Mouse (Mus musculus) liver, embryonic 11.5 days (tissue): ENCODE results near the gene Eif5a2. TPM values are rescaled to one million over a fixed set of nuclear protein-coding genes. Genes with fewer than 3 reads are reported as not detected.
"Not testable (repeated sequence)": the region's sequence is repeated elsewhere in the genome, so short reads cannot be mapped to it uniquely, and the experiment has no call there.

ENCODE experiments used
- ATAC-seq: fragments of 200-750 bp; cut with Nextera tagmentation; replicated peaks from 2 replicates; pipeline ENCODE4 v1.8.0; 2017; ENCODE audit warnings: moderate number of reproducible peaks, mild to moderate bottlenecking, moderate TSS enrichment, moderate library complexity; ENCODE audit not compliant: low FRiP score
- DNase-seq: peaks from one replicate; pipeline ENCODE4 v3.0.0-alpha.2; 2017; ENCODE audit warnings: low spot score
- H3K27ac ChIP-seq: fragments of 300-500 bp; sonication (generic); 2 replicates; pipeline ENCODE4 v1.5.1; 2014; ENCODE audit warnings: mild to moderate bottlenecking, low read depth, low read length, control low read depth
- H3K27me3 ChIP-seq: fragments of 300-500 bp; sonication (generic); replicated peaks from 2 replicates; pipeline ENCODE4 v1.6.1; 2014; ENCODE audit warnings: low read length, mixed read lengths; ENCODE audit not compliant: control insufficient read depth, insufficient read depth
- H3K36me3 ChIP-seq: fragments of 300-500 bp; sonication (generic); 2 replicates; pipeline ENCODE4 v1.6.1; 2014; ENCODE audit warnings: mild to moderate bottlenecking, low read length, moderate library complexity, mixed read lengths; ENCODE audit not compliant: control insufficient read depth, insufficient read depth
- H3K4me1 ChIP-seq: fragments of 300-500 bp; sonication (generic); replicated peaks from 2 replicates; pipeline ENCODE4 v1.6.1; 2014; ENCODE audit warnings: low read length, mixed read lengths; ENCODE audit not compliant: control insufficient read depth, insufficient read depth
- H3K4me2 ChIP-seq: fragments of 300-500 bp; sonication (generic); 2 replicates; pipeline ENCODE4 v1.6.1; 2014; ENCODE audit warnings: mild to moderate bottlenecking, control low read depth, moderate library complexity
- H3K4me3 ChIP-seq: fragments of 300-500 bp; sonication (generic); 2 replicates; pipeline ENCODE4 v1.5.1; 2014; ENCODE audit warnings: low read depth, low read length, control low read depth
- H3K9ac ChIP-seq: fragments of 300-500 bp; sonication (generic); 2 replicates; pipeline ENCODE4 v1.6.1; 2014; ENCODE audit warnings: low read depth, low read length, control low read depth
- H3K9me3 ChIP-seq: fragments of 300-500 bp; sonication (generic); 2 replicates; pipeline ENCODE4 v1.6.1; 2016; ENCODE audit warnings: low read length, inconsistent platforms, mixed read lengths; ENCODE audit not compliant: control insufficient read depth
- WGBS: fragments of 180-500 bp; shearing (Covaris S2); extraction: QIAGEN DNeasy Blood & Tissue Kit; methylation state at CpG from one replicate; pipeline ENCODE4 v1.1.7; 2014; 5-methylcytosine and 5-hydroxymethylcytosine counted together
- polyA plus RNA-seq: library from polyadenylated mRNA; unstranded; fragments of >200 nt; fragmentation: Nextera tagmentation; extraction: Ambion mirVana; gene quantifications from 2 replicates; pipeline ENCODE4 v1.2.1, GENCODE M21; 2014

Eif5a2 gene
- polyA plus RNA-seq, 1 experiment from 2014 or later: 9.5 TPM

DNA sequence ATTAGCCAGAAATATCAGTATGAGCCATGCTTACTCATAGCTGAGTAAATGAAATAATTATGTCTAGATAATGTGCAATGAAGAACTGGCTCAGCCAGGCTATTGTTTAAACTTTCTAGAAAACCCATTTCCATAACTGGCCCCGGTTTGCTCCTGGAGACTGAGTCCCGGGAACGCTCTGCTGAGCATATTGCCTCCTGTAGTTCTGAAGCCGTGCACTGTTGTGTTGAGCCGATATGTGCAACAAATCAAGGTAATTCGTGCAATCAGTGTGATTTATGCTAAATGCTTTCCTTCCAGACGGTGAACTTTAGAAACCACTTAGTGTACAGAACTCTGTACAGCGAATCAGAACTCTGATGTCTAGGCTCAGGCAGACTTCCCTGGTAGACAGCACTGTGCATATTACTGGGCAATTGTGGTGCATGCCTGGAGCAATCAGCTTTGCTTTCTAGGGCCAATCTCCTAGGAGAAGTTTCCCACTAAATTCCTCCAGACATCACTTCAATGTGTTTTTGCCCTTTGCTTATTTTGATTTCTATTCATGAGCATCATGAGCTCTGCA, 19.8 kb upstream of the Eif5a2 start:
- WGBS: 85% methylated on average over 8 of the region's 8 CpGs
- no peaks in the 10 kb centered on the region for H3K27me3 ChIP-seq
- ATAC-seq: no peak
- no peaks in the 10 kb centered on the region for H3K4me1 ChIP-seq
- no peak overlapping the region for H3K27ac ChIP-seq
- no peaks in the 10 kb centered on the region for H3K36me3 ChIP-seq
- no peak overlapping the region for H3K4me2 ChIP-seq
- no peak overlapping the region for H3K9ac ChIP-seq
- no peak for DNase-seq
- H3K9me3 ChIP-seq: no peaks in the 10 kb centered on the region
- H3K4me3 ChIP-seq: no peak overlapping the region

- no peaks in the 10 kb centered on the region for H3K36me3 ChIP-seq
- H3K4me1 ChIP-seq: no peaks in the 10 kb centered on the region
- H3K9me3 ChIP-seq: no peaks in the 10 kb centered on the region
- no peaks in the 10 kb centered on the region for H3K27me3 ChIP-seq
- DNase-seq (no peak), ATAC-seq (no peak)
- H3K4me3 ChIP-seq: no peak overlapping the region
- no peak overlapping the region for H3K4me2 ChIP-seq
- WGBS: 87% methylated on average over 4 of the region's 4 CpGs
- H3K27ac ChIP-seq: no peak overlapping the region
- no peak overlapping the region for H3K9ac ChIP-seq
These were observed 14.1 kb upstream of the Eif5a2 start for GRCm38 (mm10) chr3:28766935-28767334.

DNA sequence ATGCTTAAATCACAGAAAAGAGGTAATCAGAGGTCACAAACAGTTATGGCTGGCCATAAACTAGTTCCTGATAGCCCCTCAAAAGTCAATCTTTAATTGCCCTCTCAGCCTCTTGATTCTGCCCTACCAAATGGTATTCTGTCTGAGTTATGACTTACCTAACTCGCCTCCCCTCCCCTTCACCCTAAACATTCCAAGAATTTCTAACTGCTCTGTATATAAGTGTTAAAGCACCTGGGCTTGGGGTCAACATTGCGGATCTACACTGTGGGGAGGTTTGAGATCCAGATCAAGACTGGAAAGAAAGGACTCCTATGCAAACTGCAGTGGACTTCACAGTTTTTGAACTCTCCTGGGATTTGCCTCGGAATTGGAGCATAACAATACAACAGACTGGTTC, 12.9 kb upstream of the Eif5a2 start:
- ATAC-seq (no peak), DNase-seq (no peak)
- H3K4me1 ChIP-seq: no peaks in the 10 kb centered on the region
- WGBS: 79% methylated on average over 3 of the region's 3 CpGs
- H3K9me3 ChIP-seq: no peaks in the 10 kb centered on the region
- H3K36me3 ChIP-seq: no peaks in the 10 kb centered on the region
- no peak overlapping the region for H3K4me2 ChIP-seq
- H3K9ac ChIP-seq: no peak overlapping the region
- H3K27ac ChIP-seq: no peak overlapping the region
- no peak overlapping the region for H3K4me3 ChIP-seq
- H3K27me3 ChIP-seq: no peaks in the 10 kb centered on the region

GRCm38 (mm10) chr3:28772919-28773318, 8.2 kb upstream of the Eif5a2 start:
- not testable (repeated sequence) for H3K36me3 ChIP-seq, H3K4me2 ChIP-seq, ATAC-seq, DNase-seq, H3K27me3 ChIP-seq, H3K9me3 ChIP-seq, H3K4me3 ChIP-seq, H3K9ac ChIP-seq, H3K27ac ChIP-seq
- peaks cover 26% of the 10 kb centered on the region for H3K4me1 ChIP-seq
- 61% methylated on average over 4 of the region's 4 CpGs for WGBS

DNA sequence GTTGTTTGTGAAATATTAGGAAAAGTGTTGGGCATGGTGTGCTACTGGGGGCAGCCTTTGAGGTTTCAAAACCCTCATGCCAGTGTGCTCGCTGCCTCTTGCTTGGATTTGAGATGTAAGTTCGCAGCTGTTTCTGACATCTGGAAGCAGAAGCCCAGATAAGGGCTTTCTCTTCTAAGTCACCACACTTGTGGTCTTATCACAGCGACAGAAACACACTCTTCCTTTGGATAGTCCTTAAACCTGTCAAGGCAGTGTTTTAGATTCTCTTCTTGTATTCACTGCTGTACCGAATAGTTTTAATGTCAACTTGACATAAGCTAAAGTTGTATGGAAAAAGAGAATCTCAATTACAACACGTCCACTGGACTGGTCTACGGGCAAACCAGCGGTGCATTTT, 5.7 kb upstream of the Eif5a2 start:
- Histone ChIP-seq H3K4me3 (peak overlapping the region; percentile 26; the same call in 1 of the 2 replicates), H3K4me1 (peaks cover 26% of the 10 kb centered on the region), H3K9ac (peak overlapping the region; percentile 47), H3K27me3 (no peaks in the 10 kb centered on the region), H3K4me2 (peak overlapping the region; percentile 68), H3K27ac (peak overlapping the region; percentile 98), H3K36me3 (no peaks in the 10 kb centered on the region), H3K9me3 (no peaks in the 10 kb centered on the region)
- DNase-seq (no peak), ATAC-seq (peak; percentile 78)
- 45% methylated on average over 7 of the region's 7 CpGs for WGBS

GRCm38 (mm10) chr3:28775958-28776357, 5.1 kb upstream of the Eif5a2 start:
- DNase-seq: no peak
- H3K4me2 ChIP-seq: peak overlapping the region; percentile 68
- WGBS: 38% methylated on average over 1 of the region's 1 CpGs
- H3K4me1 ChIP-seq: peaks cover 28% of the 10 kb centered on the region
- peak overlapping the region; percentile 26; the same call in 1 of the 2 replicates for H3K4me3 ChIP-seq
- H3K27ac ChIP-seq: peak overlapping the region; percentile 98
- no peaks in the 10 kb centered on the region for H3K27me3 ChIP-seq
- H3K36me3 ChIP-seq: no peaks in the 10 kb centered on the region
- peak overlapping the region; percentile 47 for H3K9ac ChIP-seq
- ATAC-seq: peak; percentile 91
- H3K9me3 ChIP-seq: no peaks in the 10 kb centered on the region

DNA sequence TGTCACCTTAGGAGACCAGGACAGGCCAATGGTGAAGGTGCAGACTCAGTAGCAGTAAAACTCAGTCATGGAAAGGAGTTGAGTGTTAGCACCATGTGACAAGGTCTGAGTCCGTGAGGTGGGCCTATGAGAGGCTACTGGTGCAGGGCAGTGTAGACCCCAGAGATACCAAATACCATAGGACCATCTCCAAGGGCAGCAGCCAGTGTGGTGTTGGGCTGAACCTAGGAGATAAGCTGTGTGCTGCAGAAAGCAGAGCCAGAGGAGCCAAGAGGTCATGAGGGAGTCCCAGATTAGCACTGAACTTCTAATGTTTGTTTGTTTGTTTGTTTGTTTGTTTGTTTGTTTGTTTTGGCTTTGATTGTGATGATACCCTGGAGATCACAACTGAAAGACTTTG, 4.6 kb upstream of the Eif5a2 start:
- peak overlapping the region; percentile 98 for H3K27ac ChIP-seq
- H3K4me1 ChIP-seq: peaks cover 28% of the 10 kb centered on the region
- no peaks in the 10 kb centered on the region for H3K9me3 ChIP-seq
- H3K4me2 ChIP-seq: peak overlapping the region; percentile 68
- ATAC-seq (peak; percentile 78), DNase-seq (peak; percentile 35)
- no peak overlapping the region for H3K9ac ChIP-seq
- H3K36me3 ChIP-seq: no peaks in the 10 kb centered on the region
- 48% methylated on average over 1 of the region's 1 CpGs for WGBS
- H3K4me3 ChIP-seq: no peak overlapping the region
- no peaks in the 10 kb centered on the region for H3K27me3 ChIP-seq

DNA sequence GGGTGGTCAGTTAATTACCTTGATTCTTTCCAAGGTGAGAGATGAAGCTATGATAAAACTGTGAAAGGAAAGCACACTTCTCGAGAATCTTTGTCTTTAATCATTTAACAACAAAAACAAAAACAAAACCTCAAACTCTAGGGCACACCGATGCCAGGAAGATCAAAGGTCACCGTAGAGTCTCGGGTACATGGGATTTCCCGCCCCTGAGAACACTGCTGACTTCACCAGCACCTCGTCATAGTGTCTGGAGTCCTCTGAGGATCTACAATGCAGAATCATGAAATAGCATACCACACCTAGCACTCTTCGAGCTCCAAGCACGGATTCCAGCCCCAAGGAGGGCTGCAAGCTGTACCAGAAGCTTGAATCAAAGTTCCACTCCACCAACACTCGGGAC, 565 bp upstream of the Eif5a2 start:
- H3K4me3 ChIP-seq: peak overlapping the region; percentile 80; the same call in 1 of the 2 replicates
- ATAC-seq (no peak), DNase-seq (no peak)

DNA sequence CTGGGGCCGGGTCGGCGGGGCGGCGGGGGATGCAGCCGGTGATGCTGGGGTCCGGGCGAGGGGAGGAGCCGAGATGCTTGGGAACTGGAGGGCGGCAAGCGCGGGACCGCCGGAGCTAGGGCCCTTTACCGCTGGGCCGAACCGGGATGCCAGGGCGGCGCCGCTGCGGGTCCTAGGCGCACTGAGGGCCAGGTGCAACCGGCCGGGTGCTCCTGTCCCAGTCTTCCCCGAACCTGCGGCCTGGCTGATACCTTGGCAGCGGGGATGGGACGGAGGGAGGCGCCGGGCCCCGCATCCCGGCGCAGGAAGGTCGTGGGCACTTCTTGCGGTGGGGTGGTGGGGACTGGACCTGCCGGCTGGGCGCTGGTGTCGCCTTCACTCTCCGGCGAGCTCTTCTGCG, 346 bp downstream of the Eif5a2 start:
- WGBS: 2% methylated on average over 39 of the region's 41 CpGs
- H3K4me1 ChIP-seq: peaks cover 17% of the 10 kb centered on the region
- no peaks in the 10 kb centered on the region for H3K27me3 ChIP-seq
- H3K4me3 ChIP-seq: peak overlapping the region; percentile 80
- H3K36me3 ChIP-seq: no peaks in the 10 kb centered on the region
- no peak overlapping the region for H3K27ac ChIP-seq
- no peak for DNase-seq
- H3K9me3 ChIP-seq: no peaks in the 10 kb centered on the region
- H3K9ac ChIP-seq: peak overlapping the region; percentile 65
- H3K4me2 ChIP-seq: peak overlapping the region; percentile 98
- ATAC-seq: peak; percentile 42; the same call in 1 of the 2 replicates

More for the DNA sequence above, 565 bp upstream of the Eif5a2 start:
- no peak overlapping the region for H3K27ac ChIP-seq
- 70% methylated on average over 9 of the region's 9 CpGs for WGBS
- no peaks in the 10 kb centered on the region for H3K27me3 ChIP-seq
- no peaks in the 10 kb centered on the region for H3K36me3 ChIP-seq
- H3K4me1 ChIP-seq: peaks cover 23% of the 10 kb centered on the region
- H3K9ac ChIP-seq: no peak overlapping the region
- H3K4me2 ChIP-seq: peak overlapping the region; percentile 98
- no peaks in the 10 kb centered on the region for H3K9me3 ChIP-seq
